Mouse (Mus musculus): ENCODE data around the gene Commd2. TPM values are rescaled to one million over a fixed set of nuclear protein-coding genes. Genes with fewer than 3 reads are reported as not detected.

Gene Commd2
- polyA plus RNA-seq, 1 experiment from 2014 or later = 84.7 TPM

GRCm38 (mm10) chr3:57637596-57637995 is 13.9 kb downstream of the Commd2 start:
- WGBS = 63% methylated on average over 6 of the region's 6 CpGs
- DNase-seq (ENCODE audit: low spot score) (peak; percentile 26), ATAC-seq (ENCODE audit: low read depth) (peak; percentile 55; the same call in 1 of the 2 replicates)
- H3K27ac ChIP-seq (replicated peaks; ENCODE audit: low read depth, low read length) = no peak overlapping the region
- H3K4me3 ChIP-seq (ENCODE audit: low read depth, low read length) = no peak overlapping the region
- no peak overlapping the region for H3K4me2 ChIP-seq (ENCODE audit: low read depth, low read length)
- H3K4me1 ChIP-seq (ENCODE audit: control insufficient read depth, insufficient read depth, low read length) = no peaks in the 10 kb centered on the region
- 0 out of 2 replicates have a peak, but pooled peaks cover 1% of the 10 kb centered on the region for H3K36me3 ChIP-seq (ENCODE audit: control insufficient read depth, insufficient read depth, low read length)
- no peaks in the 10 kb centered on the region for H3K27me3 ChIP-seq (replicated peaks; ENCODE audit: control insufficient read depth, insufficient read depth, low read length)
- no peak overlapping the region for H3K9ac ChIP-seq (ENCODE audit: low read depth, low read length)
- H3K9me3 ChIP-seq (ENCODE audit: control insufficient read depth, low read length) = no peaks in the 10 kb centered on the region

GRCm38 (mm10) chr3:57634763-57635487 is 16.6 kb downstream of the Commd2 start:
- Histone ChIP-seq H3K9me3 (ENCODE audit: control insufficient read depth, low read length) (no peaks in the 10 kb centered on the region), H3K27ac (replicated peaks; ENCODE audit: low read depth, low read length) (no peak overlapping the region), H3K9ac (ENCODE audit: low read depth, low read length) (no peak overlapping the region), H3K4me1 (ENCODE audit: control insufficient read depth, insufficient read depth, low read length) (no peaks in the 10 kb centered on the region), H3K27me3 (replicated peaks; ENCODE audit: control insufficient read depth, insufficient read depth, low read length) (no peaks in the 10 kb centered on the region), H3K36me3 (ENCODE audit: control insufficient read depth, insufficient read depth, low read length) (no peaks in the 10 kb centered on the region), H3K4me2 (ENCODE audit: low read depth, low read length) (no peak overlapping the region), H3K4me3 (ENCODE audit: low read depth, low read length) (no peak overlapping the region)
- WGBS = 81% methylated on average over 3 of the region's 3 CpGs
- ATAC-seq (ENCODE audit: low read depth) (no peak), DNase-seq (ENCODE audit: low spot score) (no peak)

- no peak overlapping the region for H3K27ac ChIP-seq (replicated peaks; ENCODE audit: low read depth, low read length)
- no peak overlapping the region for H3K4me3 ChIP-seq (ENCODE audit: low read depth, low read length)
- H3K36me3 ChIP-seq (ENCODE audit: control insufficient read depth, insufficient read depth, low read length) = no peaks in the 10 kb centered on the region
- no peak overlapping the region for H3K4me2 ChIP-seq (ENCODE audit: low read depth, low read length)
- H3K4me1 ChIP-seq (ENCODE audit: control insufficient read depth, insufficient read depth, low read length) = no peaks in the 10 kb centered on the region
- no peak for DNase-seq (ENCODE audit: low spot score)
- H3K27me3 ChIP-seq (replicated peaks; ENCODE audit: control insufficient read depth, insufficient read depth, low read length) = no peaks in the 10 kb centered on the region
- no peak overlapping the region for H3K9ac ChIP-seq (ENCODE audit: low read depth, low read length)
- ATAC-seq (ENCODE audit: low read depth) = no peak
- no peaks in the 10 kb centered on the region for H3K9me3 ChIP-seq (ENCODE audit: control insufficient read depth, low read length)
- 76% methylated on average over 11 of the region's 11 CpGs for WGBS
Observed at GRCm38 (mm10) chr3:57626954-57627513, 24.5 kb downstream of the Commd2 start.

GRCm38 (mm10) chr3:57625275-57625997 is 26.1 kb downstream of the Commd2 start:
- H3K4me3 ChIP-seq (ENCODE audit: low read depth, low read length) = peak overlapping the region; percentile 35
- 24% methylated on average over 21 of the region's 21 CpGs for WGBS
- H3K9me3 ChIP-seq (ENCODE audit: control insufficient read depth, low read length) = no peaks in the 10 kb centered on the region
- ATAC-seq (ENCODE audit: low read depth) (peak; percentile 72), DNase-seq (ENCODE audit: low spot score) (peak; percentile 95)
- no peaks in the 10 kb centered on the region for H3K27me3 ChIP-seq (replicated peaks; ENCODE audit: control insufficient read depth, insufficient read depth, low read length)
- no peaks in the 10 kb centered on the region for H3K4me1 ChIP-seq (ENCODE audit: control insufficient read depth, insufficient read depth, low read length)
- peak overlapping the region; percentile 51 for H3K9ac ChIP-seq (ENCODE audit: low read depth, low read length)
- peak overlapping the region; percentile 54; the same call in 1 of the 2 replicates for H3K27ac ChIP-seq (replicated peaks; ENCODE audit: low read depth, low read length)
- no peaks in the 10 kb centered on the region for H3K36me3 ChIP-seq (ENCODE audit: control insufficient read depth, insufficient read depth, low read length)
- peak overlapping the region; percentile 59 for H3K4me2 ChIP-seq (ENCODE audit: low read depth, low read length)

GRCm38 (mm10) chr3:57619718-57620117 is 31.8 kb downstream of the Commd2 start:
- Histone ChIP-seq H3K4me1 (ENCODE audit: control insufficient read depth, insufficient read depth, low read length) (no peaks in the 10 kb centered on the region), H3K4me2 (ENCODE audit: low read depth, low read length) (no peak overlapping the region), H3K9ac (ENCODE audit: low read depth, low read length) (no peak overlapping the region), H3K27me3 (replicated peaks; ENCODE audit: control insufficient read depth, insufficient read depth, low read length) (no peaks in the 10 kb centered on the region), H3K27ac (replicated peaks; ENCODE audit: low read depth, low read length) (no peak overlapping the region), H3K9me3 (ENCODE audit: control insufficient read depth, low read length) (no peaks in the 10 kb centered on the region), H3K36me3 (ENCODE audit: control insufficient read depth, insufficient read depth, low read length) (no peaks in the 10 kb centered on the region), H3K4me3 (ENCODE audit: low read depth, low read length) (no peak overlapping the region)
- WGBS = 78% methylated on average over 4 of the region's 4 CpGs
- no peak for DNase-seq (ENCODE audit: low spot score)
- ATAC-seq (ENCODE audit: low read depth) = no peak

- H3K4me3 ChIP-seq (ENCODE audit: low read depth, low read length) = no peak overlapping the region
- no peak overlapping the region for H3K4me2 ChIP-seq (ENCODE audit: low read depth, low read length)
- H3K4me1 ChIP-seq (ENCODE audit: control insufficient read depth, insufficient read depth, low read length) = no peaks in the 10 kb centered on the region
- ATAC-seq (ENCODE audit: low read depth) = no peak
- H3K27ac ChIP-seq (replicated peaks; ENCODE audit: low read depth, low read length) = no peak overlapping the region
- DNase-seq (ENCODE audit: low spot score) = no peak
- WGBS = 84% methylated on average over 4 of the region's 4 CpGs
- H3K36me3 ChIP-seq (ENCODE audit: control insufficient read depth, insufficient read depth, low read length) = no peaks in the 10 kb centered on the region
- no peaks in the 10 kb centered on the region for H3K27me3 ChIP-seq (replicated peaks; ENCODE audit: control insufficient read depth, insufficient read depth, low read length)
- no peaks in the 10 kb centered on the region for H3K9me3 ChIP-seq (ENCODE audit: control insufficient read depth, low read length)
- no peak overlapping the region for H3K9ac ChIP-seq (ENCODE audit: low read depth, low read length)
Observed at GRCm38 (mm10) chr3:57615652-57616051, 35.9 kb downstream of the Commd2 start.

- H3K9me3 ChIP-seq (ENCODE audit: control insufficient read depth, low read length) = no peaks in the 10 kb centered on the region
- no peak overlapping the region for H3K4me3 ChIP-seq (ENCODE audit: low read depth, low read length)
- H3K4me2 ChIP-seq (ENCODE audit: low read depth, low read length) = no peak overlapping the region
- H3K4me1 ChIP-seq (ENCODE audit: control insufficient read depth, insufficient read depth, low read length) = no peaks in the 10 kb centered on the region
- H3K9ac ChIP-seq (ENCODE audit: low read depth, low read length) = no peak overlapping the region
- H3K27me3 ChIP-seq (replicated peaks; ENCODE audit: control insufficient read depth, insufficient read depth, low read length) = no peaks in the 10 kb centered on the region
- no peaks in the 10 kb centered on the region for H3K36me3 ChIP-seq (ENCODE audit: control insufficient read depth, insufficient read depth, low read length)
- DNase-seq (ENCODE audit: low spot score) (no peak), ATAC-seq (ENCODE audit: low read depth) (no peak)
- no peak overlapping the region for H3K27ac ChIP-seq (replicated peaks; ENCODE audit: low read depth, low read length)
- WGBS = 67% methylated on average over 3 of the region's 3 CpGs
Observed at GRCm38 (mm10) chr3:57612430-57612997, 39.0 kb downstream of the Commd2 start.

GRCm38 (mm10) chr3:57611776-57612175 is 39.7 kb downstream of the Commd2 start:
- H3K4me1 ChIP-seq (ENCODE audit: control insufficient read depth, insufficient read depth, low read length) = no peaks in the 10 kb centered on the region
- H3K4me3 ChIP-seq (ENCODE audit: low read depth, low read length) = no peak overlapping the region
- H3K4me2 ChIP-seq (ENCODE audit: low read depth, low read length) = no peak overlapping the region
- no peaks in the 10 kb centered on the region for H3K27me3 ChIP-seq (replicated peaks; ENCODE audit: control insufficient read depth, insufficient read depth, low read length)
- DNase-seq (ENCODE audit: low spot score) (no peak), ATAC-seq (ENCODE audit: low read depth) (no peak)
- H3K9ac ChIP-seq (ENCODE audit: low read depth, low read length) = no peak overlapping the region
- 73% methylated on average over 7 of the region's 7 CpGs for WGBS
- no peak overlapping the region for H3K27ac ChIP-seq (replicated peaks; ENCODE audit: low read depth, low read length)
- no peaks in the 10 kb centered on the region for H3K36me3 ChIP-seq (ENCODE audit: control insufficient read depth, insufficient read depth, low read length)
- H3K9me3 ChIP-seq (ENCODE audit: control insufficient read depth, low read length) = no peaks in the 10 kb centered on the region

Data from embryonic facial prominence, embryonic 14.5 days (tissue).